Mouse (Mus musculus) lung, embryonic 16.5 days (tissue): ENCODE measurements at regions not wholly inside any gene's neighbourhood (a gene's known extent, or its start where the extent isn't known, plus 50 kb on each side); places are given as distances from the start of the nearest gene placed in this dataset.
A peak's percentile ranks its signal among the peaks of the same experiment; 100 is the strongest.

ENCODE experiments used
- ATAC-seq: fragments of 200-750 bp; cut with Nextera tagmentation; 2 replicates; pipeline ENCODE4 v1.8.0; 2017; ENCODE audit warnings: low read depth, mild to moderate bottlenecking, moderate library complexity
- H3K27ac ChIP-seq: fragments of 300-500 bp; sonication (generic); 2 replicates; pipeline ENCODE4 v1.5.1; 2014; ENCODE audit warnings: mild to moderate bottlenecking, control low read depth, low read length
- H3K27me3 ChIP-seq: fragments of 300-500 bp; sonication (generic); 2 replicates; pipeline ENCODE4 v1.6.1; 2014; ENCODE audit warnings: low read depth, low read length, mixed read lengths; ENCODE audit not compliant: control insufficient read depth, insufficient read depth
- H3K36me3 ChIP-seq: fragments of 300-500 bp; sonication (generic); 2 replicates; pipeline ENCODE4 v1.6.1; 2014; ENCODE audit warnings: low read length; ENCODE audit not compliant: control insufficient read depth, insufficient read depth
- H3K4me1 ChIP-seq: fragments of 300-500 bp; sonication (generic); replicated peaks from 2 replicates; pipeline ENCODE4 v1.6.1; 2014; ENCODE audit warnings: low read length, mixed read lengths; ENCODE audit not compliant: control insufficient read depth, insufficient read depth
- H3K4me2 ChIP-seq: fragments of 300-500 bp; sonication (generic); 2 replicates; pipeline ENCODE4 v1.6.1; 2014; ENCODE audit warnings: low read depth, low read length, control low read depth
- H3K4me3 ChIP-seq: fragments of 300-500 bp; sonication (generic); 2 replicates; pipeline ENCODE4 v1.5.1; 2014; ENCODE audit warnings: mild to moderate bottlenecking, low read length, control low read depth
- H3K9ac ChIP-seq: fragments of 300-500 bp; sonication (generic); 2 replicates; pipeline ENCODE4 v1.6.1; 2014; ENCODE audit warnings: low read length, control low read depth
- H3K9me3 ChIP-seq: fragments of 300-500 bp; sonication (generic); 2 replicates; pipeline ENCODE4 v1.6.1; 2016; ENCODE audit warnings: low read length; ENCODE audit not compliant: control insufficient read depth
- WGBS: fragments of 180-500 bp; shearing (Covaris S2); extraction: QIAGEN DNeasy Blood & Tissue Kit; methylation state at CpG from one replicate; pipeline ENCODE4 v1.1.7; 2014; 5-methylcytosine and 5-hydroxymethylcytosine counted together

DNA sequence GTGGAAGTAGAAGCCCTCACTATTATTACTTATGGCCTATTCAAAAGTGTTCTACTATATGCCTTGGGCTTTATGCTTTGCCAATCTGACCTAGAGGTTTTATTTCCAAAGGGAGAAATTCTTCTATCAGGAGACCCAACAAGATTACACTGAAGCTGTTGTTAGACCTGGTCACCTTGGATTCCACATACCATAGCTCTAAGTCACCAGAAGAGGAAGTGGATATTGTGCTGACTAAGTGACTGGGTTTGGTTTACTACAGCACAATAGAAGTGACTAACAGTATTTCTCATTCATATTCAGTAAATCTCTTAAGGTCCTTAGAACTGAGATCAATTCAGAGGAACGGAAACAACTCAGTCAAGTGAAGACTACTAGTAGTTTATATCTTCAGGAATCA is 229.0 kb upstream of the Btbd3 start:
- 86% methylated on average over 1 of the region's 1 CpGs for WGBS
- Histone ChIP-seq H3K4me3 (no peak overlapping the region), H3K9me3 (no peaks in the 10 kb centered on the region), H3K27me3 (no peaks in the 10 kb centered on the region), H3K4me2 (no peak overlapping the region), H3K36me3 (no peaks in the 10 kb centered on the region), H3K9ac (no peak overlapping the region), H3K27ac (no peak overlapping the region), H3K4me1 (no peaks in the 10 kb centered on the region)
- ATAC-seq: no peak

DNA sequence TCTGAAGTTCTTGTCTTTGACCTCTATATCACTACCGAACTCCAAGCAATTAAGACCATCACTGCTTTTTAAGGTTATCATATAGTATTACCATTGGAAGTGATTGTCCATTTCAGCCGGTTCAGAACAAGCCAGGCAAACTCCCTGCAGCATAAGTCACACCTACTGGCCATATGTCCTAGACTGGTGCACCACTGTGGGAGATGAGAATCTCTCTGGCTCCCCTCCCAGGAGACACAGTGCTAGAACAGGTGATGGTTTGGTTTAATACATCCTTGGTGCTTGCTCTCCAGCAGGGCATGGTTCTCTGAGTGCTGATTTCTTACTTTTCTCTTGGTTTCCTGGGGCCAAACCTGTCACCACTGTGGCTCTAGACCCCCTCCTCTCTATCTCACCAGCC is 232.8 kb upstream of the Btbd3 start:
- no peaks in the 10 kb centered on the region for H3K27me3 ChIP-seq
- H3K4me2 ChIP-seq: no peak overlapping the region
- H3K4me1 ChIP-seq: no peaks in the 10 kb centered on the region
- WGBS: 81% methylated on average over 2 of the region's 2 CpGs
- no peak overlapping the region for H3K4me3 ChIP-seq
- no peaks in the 10 kb centered on the region for H3K9me3 ChIP-seq
- H3K27ac ChIP-seq: no peak overlapping the region
- no peaks in the 10 kb centered on the region for H3K36me3 ChIP-seq
- no peak overlapping the region for H3K9ac ChIP-seq
- ATAC-seq: no peak

DNA sequence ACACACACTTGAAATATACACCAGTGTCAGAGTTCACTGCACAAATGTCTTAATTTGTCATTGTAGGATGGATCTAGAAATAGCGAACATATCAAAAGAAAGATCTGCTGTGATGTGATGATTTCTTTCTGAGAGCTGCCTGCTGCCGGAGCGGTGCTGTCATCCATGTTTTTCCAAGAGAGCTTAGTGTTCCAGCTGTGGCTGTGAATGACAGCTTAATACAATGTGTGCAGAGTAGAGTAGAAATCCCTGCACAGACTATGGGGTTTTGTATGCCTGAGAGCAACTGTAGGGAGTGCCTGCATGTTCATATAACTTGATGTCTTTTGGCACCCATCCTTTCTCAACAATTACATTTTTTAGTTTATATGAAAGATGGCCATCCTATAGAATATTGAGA is 274.6 kb upstream of the Btbd3 start:
- WGBS: 53% methylated on average over 3 of the region's 3 CpGs
- Histone ChIP-seq H3K4me2 (no peak overlapping the region), H3K4me3 (no peak overlapping the region), H3K4me1 (no peaks in the 10 kb centered on the region), H3K27me3 (no peaks in the 10 kb centered on the region), H3K36me3 (no peaks in the 10 kb centered on the region), H3K9ac (no peak overlapping the region), H3K27ac (no peak overlapping the region), H3K9me3 (no peaks in the 10 kb centered on the region)
- peak; percentile 56; the same call in 1 of the 2 replicates for ATAC-seq

DNA sequence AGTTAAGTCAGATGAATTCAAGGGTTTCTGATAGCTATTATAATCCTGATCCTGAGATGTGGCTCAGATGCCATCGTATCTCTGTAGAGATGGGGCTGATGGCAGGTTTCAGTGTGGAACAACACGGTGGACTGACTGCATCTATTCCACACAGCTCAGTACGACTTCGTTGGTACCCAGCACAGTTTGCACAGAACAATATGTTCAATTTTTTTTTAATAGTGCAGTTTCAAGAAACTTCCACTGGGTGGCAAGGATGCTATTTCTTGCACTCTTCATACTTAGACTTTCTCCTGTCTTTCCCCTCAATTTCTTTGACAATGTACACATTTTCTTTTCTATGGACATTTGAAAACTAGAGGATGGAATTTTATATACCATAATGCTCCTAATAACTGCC is 278.6 kb upstream of the Btbd3 start:
- no peaks in the 10 kb centered on the region for H3K9me3 ChIP-seq
- WGBS: 41% methylated on average over 4 of the region's 4 CpGs
- no peak overlapping the region for H3K4me2 ChIP-seq
- H3K27ac ChIP-seq: no peak overlapping the region
- H3K4me1 ChIP-seq: no peaks in the 10 kb centered on the region
- no peak overlapping the region for H3K4me3 ChIP-seq
- H3K27me3 ChIP-seq: no peaks in the 10 kb centered on the region
- no peak overlapping the region for H3K9ac ChIP-seq
- H3K36me3 ChIP-seq: no peaks in the 10 kb centered on the region
- 0 out of 2 replicates have a peak, but pooled peaks have one; percentile 31 for ATAC-seq

DNA sequence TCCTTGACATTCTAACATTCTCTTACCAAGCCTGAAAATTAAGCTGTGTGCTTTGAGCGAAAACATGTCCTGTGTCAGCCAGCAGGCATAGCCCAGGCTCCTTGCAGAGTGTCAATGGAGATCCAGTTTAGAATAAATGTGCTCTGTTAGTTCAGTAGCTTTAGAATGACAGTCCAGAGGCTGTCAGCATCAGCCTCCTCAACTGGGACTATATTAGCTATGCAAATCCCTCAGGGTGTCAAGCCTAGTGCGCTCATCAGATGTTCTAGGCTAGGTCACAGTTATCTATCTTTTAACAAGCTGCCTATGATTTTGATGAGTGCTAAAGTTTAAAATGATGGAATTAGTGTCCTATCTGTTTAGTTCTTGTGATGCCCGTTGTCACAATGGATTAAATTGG is 281.7 kb upstream of the Btbd3 start:
- H3K27ac ChIP-seq: no peak overlapping the region
- no peaks in the 10 kb centered on the region for H3K4me1 ChIP-seq
- H3K9me3 ChIP-seq: no peaks in the 10 kb centered on the region
- no peak for ATAC-seq
- WGBS: 60% methylated on average over 3 of the region's 3 CpGs
- H3K36me3 ChIP-seq: no peaks in the 10 kb centered on the region
- no peaks in the 10 kb centered on the region for H3K27me3 ChIP-seq
- no peak overlapping the region for H3K4me3 ChIP-seq
- no peak overlapping the region for H3K9ac ChIP-seq
- H3K4me2 ChIP-seq: no peak overlapping the region

DNA sequence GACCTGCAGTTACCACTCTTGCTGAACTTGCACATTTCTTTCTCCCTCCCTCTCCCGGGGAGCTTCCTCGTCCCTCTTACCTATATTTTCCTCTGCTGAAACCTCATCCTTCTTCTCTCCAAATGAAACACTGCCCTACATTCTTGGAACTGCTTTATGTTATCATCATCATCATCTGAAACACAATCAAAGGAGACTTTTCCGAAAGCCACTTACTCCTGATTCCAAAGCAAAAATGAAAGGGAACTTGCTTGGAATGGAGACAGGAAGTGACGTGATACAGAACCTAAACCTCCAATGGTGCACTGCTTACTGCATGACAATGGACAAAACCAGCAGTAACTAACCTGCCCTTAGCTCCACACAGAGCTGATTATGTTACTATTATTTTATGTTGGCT is 287.2 kb upstream of the Btbd3 start:
- WGBS: 62% methylated on average over 4 of the region's 4 CpGs
- no peak for ATAC-seq
- Histone ChIP-seq H3K27ac (no peak overlapping the region), H3K9ac (no peak overlapping the region), H3K4me2 (no peak overlapping the region), H3K4me3 (no peak overlapping the region), H3K27me3 (no peaks in the 10 kb centered on the region), H3K36me3 (no peaks in the 10 kb centered on the region), H3K4me1 (no peaks in the 10 kb centered on the region), H3K9me3 (no peaks in the 10 kb centered on the region)

DNA sequence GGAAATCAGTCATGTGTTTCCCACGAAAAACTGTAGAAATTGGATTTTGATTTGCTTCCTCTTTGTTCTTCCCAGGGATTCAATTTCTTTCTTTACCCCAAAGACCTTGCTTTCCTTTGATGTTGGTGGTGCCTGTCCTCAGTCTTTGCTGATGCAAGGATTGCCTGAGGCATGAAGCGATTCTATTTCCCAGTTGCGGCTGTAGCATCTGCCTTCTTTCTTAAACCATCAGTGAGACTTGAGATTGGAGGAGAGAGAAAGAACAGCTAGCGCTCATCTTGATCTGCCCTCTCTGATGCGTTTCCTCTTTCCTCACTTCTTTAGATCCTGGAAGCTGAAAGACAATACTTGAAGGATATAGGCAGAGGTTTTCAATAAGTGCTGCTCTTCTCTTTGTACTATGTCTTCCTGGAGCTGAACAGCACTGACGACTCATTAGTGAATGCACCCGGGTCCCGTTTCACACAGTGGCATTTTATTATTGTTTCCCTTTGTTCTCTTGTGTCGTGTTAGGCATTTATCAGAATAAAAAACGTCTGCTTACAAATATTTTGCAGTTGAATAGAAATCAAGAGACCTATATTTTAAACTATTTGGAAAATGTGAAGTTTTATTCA is 289.8 kb upstream of the Btbd3 start:
- H3K9me3 ChIP-seq: no peaks in the 10 kb centered on the region
- H3K27me3 ChIP-seq: no peaks in the 10 kb centered on the region
- WGBS: 61% methylated on average over 10 of the region's 10 CpGs
- no peak overlapping the region for H3K4me2 ChIP-seq
- no peak for ATAC-seq
- H3K4me1 ChIP-seq: no peaks in the 10 kb centered on the region
- no peak overlapping the region for H3K4me3 ChIP-seq
- H3K27ac ChIP-seq: no peak overlapping the region
- H3K36me3 ChIP-seq: no peaks in the 10 kb centered on the region
- no peak overlapping the region for H3K9ac ChIP-seq

DNA sequence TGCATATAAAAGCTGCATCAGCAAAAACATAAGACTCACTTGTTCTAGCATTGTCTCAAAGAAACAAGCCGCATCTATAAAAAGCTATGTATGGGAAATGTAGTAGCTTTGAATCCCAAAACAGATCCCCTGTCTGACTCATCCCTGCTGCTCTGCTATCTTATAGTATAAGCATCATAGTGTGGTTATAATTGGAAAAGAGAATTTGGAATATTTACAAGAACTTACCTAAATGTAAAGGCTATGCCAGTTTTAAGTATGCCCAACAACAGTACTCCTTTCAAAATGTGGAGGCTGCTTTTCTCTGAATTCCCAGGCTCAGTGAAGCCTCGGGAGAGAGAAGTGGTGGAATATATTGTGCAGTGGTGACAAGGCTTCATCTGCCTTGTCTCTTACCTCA is 301.5 kb upstream of the Btbd3 start:
- Histone ChIP-seq H3K36me3 (no peaks in the 10 kb centered on the region), H3K4me2 (no peak overlapping the region), H3K9ac (no peak overlapping the region), H3K4me3 (no peak overlapping the region), H3K27me3 (no peaks in the 10 kb centered on the region), H3K27ac (no peak overlapping the region), H3K9me3 (no peaks in the 10 kb centered on the region), H3K4me1 (no peaks in the 10 kb centered on the region)
- WGBS: 88% methylated on average over 2 of the region's 2 CpGs
- no peak for ATAC-seq

DNA sequence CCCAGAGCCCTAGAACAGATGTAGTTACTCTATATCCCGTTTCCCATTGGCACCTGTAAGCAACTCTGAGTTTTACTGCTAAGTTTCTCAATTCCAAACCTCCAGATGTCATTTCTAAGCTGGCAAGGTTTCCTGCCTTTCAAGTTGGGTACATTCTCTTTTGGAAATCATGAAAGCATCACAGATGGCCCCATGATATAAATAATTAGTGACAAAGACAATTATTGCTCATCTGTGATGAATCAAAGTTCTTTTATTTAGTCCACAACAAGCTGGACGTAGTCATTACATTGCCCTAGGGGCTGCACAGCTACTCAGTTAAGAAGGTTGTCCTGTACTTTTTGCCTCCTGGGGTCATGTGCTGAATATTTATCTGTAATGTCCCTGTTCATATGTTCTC is 303.2 kb upstream of the Btbd3 start:
- H3K9me3 ChIP-seq: no peaks in the 10 kb centered on the region
- no peaks in the 10 kb centered on the region for H3K36me3 ChIP-seq
- ATAC-seq: no peak
- H3K4me1 ChIP-seq: no peaks in the 10 kb centered on the region
- H3K27me3 ChIP-seq: no peaks in the 10 kb centered on the region
- 53% methylated on average over 2 of the region's 2 CpGs for WGBS
- H3K4me3 ChIP-seq: no peak overlapping the region
- no peak overlapping the region for H3K27ac ChIP-seq
- H3K9ac ChIP-seq: no peak overlapping the region
- no peak overlapping the region for H3K4me2 ChIP-seq

DNA sequence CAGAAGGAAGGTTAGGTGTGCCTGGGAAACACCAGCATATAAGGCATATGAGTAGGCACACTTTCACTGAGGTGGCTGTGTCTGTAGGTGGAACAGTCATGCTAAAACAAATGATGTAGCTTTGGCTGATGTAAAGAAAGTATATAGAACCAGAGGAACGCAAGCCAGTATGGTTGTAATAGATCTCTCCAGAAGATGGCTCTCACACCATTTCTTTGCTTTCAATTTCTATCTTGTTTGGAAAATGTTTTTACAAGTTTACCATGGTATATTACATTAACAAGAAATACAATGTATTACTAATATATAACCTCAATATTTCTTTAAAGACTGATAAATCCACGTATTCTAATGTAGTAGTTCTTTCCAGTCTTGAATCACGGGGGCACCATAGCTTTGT is 304.4 kb upstream of the Btbd3 start:
- Histone ChIP-seq H3K27ac (no peak overlapping the region), H3K9me3 (no peaks in the 10 kb centered on the region), H3K9ac (no peak overlapping the region), H3K27me3 (no peaks in the 10 kb centered on the region), H3K4me2 (no peak overlapping the region), H3K36me3 (no peaks in the 10 kb centered on the region), H3K4me1 (no peaks in the 10 kb centered on the region), H3K4me3 (no peak overlapping the region)
- no peak for ATAC-seq
- 76% methylated on average over 3 of the region's 3 CpGs for WGBS
